Mouse (Mus musculus): ENCODE data around the gene Wwox. TPM values are rescaled to one million over a fixed set of nuclear protein-coding genes. Genes with fewer than 3 reads are reported as not detected.

The Wwox gene
- polyA plus RNA-seq, 2 experiments, result 2.5 to 2.6 TPM

DNA sequence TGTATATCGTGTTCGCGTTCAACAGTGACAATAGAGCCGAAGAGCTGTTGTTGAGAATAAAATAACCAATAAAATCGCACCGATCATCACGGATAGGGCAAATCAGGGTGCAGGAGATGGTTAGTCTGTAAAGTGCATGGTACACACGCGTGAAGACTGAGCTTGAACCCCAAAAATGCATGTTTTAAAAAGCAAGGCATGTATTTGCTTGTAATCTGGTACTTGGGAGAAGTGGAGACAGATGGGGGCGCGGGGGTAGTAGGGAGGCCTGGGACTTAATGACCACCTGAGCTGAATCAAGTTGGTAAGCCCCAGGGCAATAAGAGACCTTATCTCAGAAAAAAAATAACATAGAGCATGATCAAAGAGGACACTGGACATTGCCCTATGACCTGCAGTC, 919.0 kb downstream of the Wwox start:
- ATAC-seq (ENCODE audit: insufficient read depth) (no peak), DNase-seq (ENCODE audit: low read depth in 3 of 3, low spot score in 3 of 3) (no peak)
- H3K36me3 ChIP-seq (replicated peaks; ENCODE audit: control insufficient read depth, insufficient read depth, low read depth), result no peaks in the 10 kb centered on the region
- no peak overlapping the region for H3K27ac ChIP-seq
- WGBS (ENCODE audit: insufficient replicate concordance), result 74% methylated on average over 11 of the region's 11 CpGs
- no peak overlapping the region for H3K9ac ChIP-seq (replicated peaks)
- H3K4me2 ChIP-seq (ENCODE audit: low read depth), result no peak overlapping the region
- H3K27me3 ChIP-seq (ENCODE audit: control insufficient read depth, insufficient read depth, low read length), result no peaks in the 10 kb centered on the region
- no peaks in the 10 kb centered on the region for H3K9me3 ChIP-seq (ENCODE audit: control insufficient read depth, low read length)
- H3K4me1 ChIP-seq (replicated peaks; ENCODE audit: control insufficient read depth in 2 of 2, insufficient read depth in 2 of 2, low read length in 1 of 2), result no peaks in the 10 kb centered on the region
- H3K4me3 ChIP-seq (ENCODE audit: insufficient read depth in 1 of 2, low read depth in 2 of 2, low read length in 2 of 2), result no peak overlapping the region
- no peak for TF ChIP-seq CTCF (IDR thresholded peaks at IDR 0.05; ENCODE audit: low read depth)
- no peak for TF ChIP-seq EP300 (IDR thresholded peaks at IDR 0.05; ENCODE audit: low read depth)

DNA sequence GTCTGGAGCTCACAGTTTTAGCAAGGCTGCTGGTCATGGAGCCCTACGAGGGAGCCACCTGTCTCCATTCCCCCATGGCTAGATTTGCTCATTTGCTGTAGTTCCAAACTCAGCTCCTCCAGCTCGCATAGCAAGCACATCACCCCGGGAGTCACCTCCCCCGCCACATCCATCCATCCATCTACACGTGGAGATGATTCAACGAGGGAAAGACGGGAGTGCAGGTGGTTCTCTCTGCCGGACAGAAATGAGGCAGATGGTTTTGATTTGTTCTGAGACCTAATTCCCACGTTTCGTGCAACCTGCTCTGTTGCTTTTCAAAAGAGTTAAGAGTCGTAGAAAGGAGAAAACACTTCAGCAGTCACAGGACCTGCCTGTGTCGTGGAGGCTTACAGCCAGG, 920.2 kb downstream of the Wwox start:
- H3K4me3 ChIP-seq (ENCODE audit: insufficient read depth in 1 of 2, low read depth in 2 of 2, low read length in 2 of 2), result no peak overlapping the region
- no peaks in the 10 kb centered on the region for H3K36me3 ChIP-seq (replicated peaks; ENCODE audit: control insufficient read depth, insufficient read depth, low read depth)
- H3K4me2 ChIP-seq (ENCODE audit: low read depth), result no peak overlapping the region
- H3K9me3 ChIP-seq (ENCODE audit: control insufficient read depth, low read length), result no peaks in the 10 kb centered on the region
- DNase-seq (ENCODE audit: low read depth in 3 of 3, low spot score in 3 of 3), result no peak
- ATAC-seq (ENCODE audit: insufficient read depth), result no peak
- TF ChIP-seq EP300 (IDR thresholded peaks at IDR 0.05; ENCODE audit: low read depth) (no peak), CTCF (IDR thresholded peaks at IDR 0.05; ENCODE audit: low read depth) (no peak)
- no peaks in the 10 kb centered on the region for H3K27me3 ChIP-seq (ENCODE audit: control insufficient read depth, insufficient read depth, low read length)
- no peak overlapping the region for H3K27ac ChIP-seq
- no peaks in the 10 kb centered on the region for H3K4me1 ChIP-seq (replicated peaks; ENCODE audit: control insufficient read depth in 2 of 2, insufficient read depth in 2 of 2, low read length in 1 of 2)
- 64% methylated on average over 12 of the region's 12 CpGs for WGBS (ENCODE audit: insufficient replicate concordance)
- no peak overlapping the region for H3K9ac ChIP-seq (replicated peaks)

DNA sequence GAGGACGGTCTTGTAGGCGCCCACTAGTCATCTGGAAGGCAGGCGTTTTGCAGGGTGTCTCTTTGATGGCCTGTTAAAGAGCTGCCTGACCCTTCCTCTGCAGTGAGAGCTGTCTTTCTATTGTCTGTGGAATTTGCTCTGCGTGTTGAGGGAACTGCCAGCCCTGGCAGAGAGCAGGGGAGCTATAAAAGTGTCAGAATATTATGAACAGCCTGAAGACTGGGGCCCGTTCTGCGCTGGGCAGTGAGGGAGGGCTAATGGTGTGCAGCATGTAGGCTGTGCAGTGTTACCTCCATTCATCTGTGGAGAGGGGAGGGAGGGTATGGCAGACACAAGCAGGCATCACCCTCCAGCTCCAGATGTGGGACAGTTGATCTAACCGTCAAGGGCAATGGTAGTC, 923.1 kb downstream of the Wwox start:
- no peaks in the 10 kb centered on the region for H3K36me3 ChIP-seq (replicated peaks; ENCODE audit: control insufficient read depth, insufficient read depth, low read depth)
- H3K27ac ChIP-seq, result no peak overlapping the region
- no peak overlapping the region for H3K4me2 ChIP-seq (ENCODE audit: low read depth)
- TF ChIP-seq CTCF (IDR thresholded peaks at IDR 0.05; ENCODE audit: low read depth), result no peak
- TF ChIP-seq EP300 (IDR thresholded peaks at IDR 0.05; ENCODE audit: low read depth), result no peak
- 48% methylated on average over 7 of the region's 7 CpGs for WGBS (ENCODE audit: insufficient replicate concordance)
- no peak overlapping the region for H3K4me3 ChIP-seq (ENCODE audit: insufficient read depth in 1 of 2, low read depth in 2 of 2, low read length in 2 of 2)
- no peaks in the 10 kb centered on the region for H3K27me3 ChIP-seq (ENCODE audit: control insufficient read depth, insufficient read depth, low read length)
- H3K9me3 ChIP-seq (ENCODE audit: control insufficient read depth, low read length), result no peaks in the 10 kb centered on the region
- ATAC-seq (ENCODE audit: insufficient read depth) (no peak), DNase-seq (ENCODE audit: low read depth in 3 of 3, low spot score in 3 of 3) (no peak)
- no peaks in the 10 kb centered on the region for H3K4me1 ChIP-seq (replicated peaks; ENCODE audit: control insufficient read depth in 2 of 2, insufficient read depth in 2 of 2, low read length in 1 of 2)
- no peak overlapping the region for H3K9ac ChIP-seq (replicated peaks)

DNA sequence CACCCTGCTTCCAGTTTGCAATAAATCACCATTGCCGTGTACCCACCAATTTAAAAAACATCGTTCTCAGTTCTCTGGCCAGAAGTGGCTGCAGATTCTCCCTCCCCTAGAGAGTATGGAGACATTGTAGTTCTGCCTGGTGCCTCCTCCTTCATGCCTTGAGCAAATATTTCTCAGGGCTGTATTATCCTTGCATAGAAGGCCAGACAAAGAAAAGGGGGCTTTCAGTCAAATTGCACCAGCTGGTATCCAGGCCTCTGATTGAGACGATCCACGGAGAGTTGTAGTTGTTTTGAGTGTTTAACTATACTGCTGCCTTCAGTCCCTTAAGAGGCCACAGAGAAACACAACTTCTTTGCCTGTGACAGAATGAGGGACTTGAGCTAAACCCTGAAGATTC, 935.5 kb downstream of the Wwox start:
- ATAC-seq (ENCODE audit: insufficient read depth) (no peak), DNase-seq (ENCODE audit: low read depth in 3 of 3, low spot score in 3 of 3) (no peak)
- Histone ChIP-seq H3K27ac (no peak overlapping the region), H3K9ac (replicated peaks) (no peak overlapping the region), H3K27me3 (ENCODE audit: control insufficient read depth, insufficient read depth, low read length) (no peaks in the 10 kb centered on the region), H3K4me1 (replicated peaks; ENCODE audit: control insufficient read depth in 2 of 2, insufficient read depth in 2 of 2, low read length in 1 of 2) (no peaks in the 10 kb centered on the region; a peak in 1 of 4 replicates), H3K9me3 (ENCODE audit: control insufficient read depth, low read length) (no peaks in the 10 kb centered on the region), H3K4me3 (ENCODE audit: insufficient read depth in 1 of 2, low read depth in 2 of 2, low read length in 2 of 2) (no peak overlapping the region), H3K36me3 (replicated peaks; ENCODE audit: control insufficient read depth, insufficient read depth, low read depth) (no peaks in the 10 kb centered on the region), H3K4me2 (ENCODE audit: low read depth) (no peak overlapping the region)
- WGBS (ENCODE audit: insufficient replicate concordance), result 63% methylated on average over 4 of the region's 4 CpGs
- no peak for TF ChIP-seq EP300 (IDR thresholded peaks at IDR 0.05; ENCODE audit: low read depth)
- no peak for TF ChIP-seq CTCF (IDR thresholded peaks at IDR 0.05; ENCODE audit: low read depth)

DNA sequence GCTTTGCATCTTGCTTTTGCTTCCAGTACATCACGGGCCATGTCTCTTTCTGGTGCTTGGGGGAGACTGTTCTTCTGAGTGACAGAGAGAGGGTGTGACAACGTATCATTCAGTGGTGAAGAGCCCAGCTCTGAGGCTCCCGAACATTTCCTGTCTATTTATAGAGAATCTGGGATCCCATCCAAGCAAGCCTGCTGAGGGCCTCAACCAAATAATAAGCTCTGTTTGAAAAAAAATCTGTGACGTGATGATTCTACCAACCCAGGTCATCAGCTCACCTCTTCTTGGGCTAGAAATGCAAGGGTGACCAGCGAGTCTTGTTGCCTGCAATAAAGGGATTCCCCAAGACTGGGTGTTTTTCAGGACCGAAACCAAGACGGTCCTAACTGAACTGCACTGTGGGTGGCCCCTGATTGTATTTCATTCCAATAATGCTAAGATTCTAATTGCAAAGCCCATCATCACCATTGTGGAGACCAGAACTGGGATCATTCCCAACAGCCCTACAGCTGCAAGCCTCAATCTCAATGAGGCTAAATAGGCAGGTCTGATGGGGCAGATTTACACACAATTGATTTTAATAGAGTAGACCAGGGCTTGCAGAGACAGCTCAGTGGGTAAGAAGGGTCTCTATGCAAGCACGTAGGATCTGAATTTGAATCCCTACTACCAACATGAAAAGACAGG, 936.0 kb downstream of the Wwox start:
- no peaks in the 10 kb centered on the region for H3K9me3 ChIP-seq (ENCODE audit: control insufficient read depth, low read length)
- no peaks in the 10 kb centered on the region; a peak in 1 of 4 replicates for H3K4me1 ChIP-seq (replicated peaks; ENCODE audit: control insufficient read depth in 2 of 2, insufficient read depth in 2 of 2, low read length in 1 of 2)
- ATAC-seq (ENCODE audit: insufficient read depth) (no peak), DNase-seq (ENCODE audit: low read depth in 3 of 3, low spot score in 3 of 3) (no peak)
- WGBS (ENCODE audit: insufficient replicate concordance), result 52% methylated on average over 8 of the region's 8 CpGs
- TF ChIP-seq CTCF (IDR thresholded peaks at IDR 0.05; ENCODE audit: low read depth) (no peak), EP300 (IDR thresholded peaks at IDR 0.05; ENCODE audit: low read depth) (no peak)
- H3K27ac ChIP-seq, result no peak overlapping the region
- H3K27me3 ChIP-seq (ENCODE audit: control insufficient read depth, insufficient read depth, low read length), result no peaks in the 10 kb centered on the region
- H3K9ac ChIP-seq (replicated peaks), result no peak overlapping the region
- no peaks in the 10 kb centered on the region for H3K36me3 ChIP-seq (replicated peaks; ENCODE audit: control insufficient read depth, insufficient read depth, low read depth)
- no peak overlapping the region for H3K4me3 ChIP-seq (ENCODE audit: insufficient read depth in 1 of 2, low read depth in 2 of 2, low read length in 2 of 2)
- no peak overlapping the region for H3K4me2 ChIP-seq (ENCODE audit: low read depth)

Data from liver, embryonic 14.5 days (tissue).